Mouse (Mus musculus): ENCODE results near the gene Haghl. TPM values are rescaled to one million over a fixed set of nuclear protein-coding genes. Genes with fewer than 3 reads are reported as not detected.

Haghl gene
- 100 to 1,000 TPM in 1 of 2 experiments, 10 to 100 TPM in 1; 98.1 to 107 TPM for total RNA-seq (2021)

DNA sequence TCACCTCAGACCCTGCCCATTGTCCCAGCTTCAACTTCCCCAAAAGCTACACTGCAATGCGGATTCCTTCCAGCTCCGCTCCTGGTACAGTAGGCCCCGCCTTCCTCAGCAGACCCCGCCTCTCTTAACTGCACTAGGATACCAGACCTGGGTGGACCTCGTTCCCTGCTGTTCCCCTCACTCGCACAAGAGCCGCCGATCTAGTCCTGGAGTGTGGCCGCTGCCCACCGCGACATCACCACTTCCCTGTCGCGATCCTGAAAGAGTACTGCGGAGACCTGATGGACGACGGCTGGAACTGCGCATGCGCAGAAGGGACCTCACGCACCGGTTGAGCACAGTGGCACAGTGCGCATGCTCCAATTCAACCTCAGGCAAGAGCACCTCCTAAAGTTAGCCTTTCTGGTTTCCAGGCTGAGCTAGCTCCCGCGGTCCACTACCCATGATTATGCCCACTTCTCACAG lies at the start of gene Haghl:
Gene Haghl, minus strand, starts transcription at position 393 of the 465 bp plus-strand sequence.
- DNase-seq, result peak; percentile 94 to 95

DNA sequence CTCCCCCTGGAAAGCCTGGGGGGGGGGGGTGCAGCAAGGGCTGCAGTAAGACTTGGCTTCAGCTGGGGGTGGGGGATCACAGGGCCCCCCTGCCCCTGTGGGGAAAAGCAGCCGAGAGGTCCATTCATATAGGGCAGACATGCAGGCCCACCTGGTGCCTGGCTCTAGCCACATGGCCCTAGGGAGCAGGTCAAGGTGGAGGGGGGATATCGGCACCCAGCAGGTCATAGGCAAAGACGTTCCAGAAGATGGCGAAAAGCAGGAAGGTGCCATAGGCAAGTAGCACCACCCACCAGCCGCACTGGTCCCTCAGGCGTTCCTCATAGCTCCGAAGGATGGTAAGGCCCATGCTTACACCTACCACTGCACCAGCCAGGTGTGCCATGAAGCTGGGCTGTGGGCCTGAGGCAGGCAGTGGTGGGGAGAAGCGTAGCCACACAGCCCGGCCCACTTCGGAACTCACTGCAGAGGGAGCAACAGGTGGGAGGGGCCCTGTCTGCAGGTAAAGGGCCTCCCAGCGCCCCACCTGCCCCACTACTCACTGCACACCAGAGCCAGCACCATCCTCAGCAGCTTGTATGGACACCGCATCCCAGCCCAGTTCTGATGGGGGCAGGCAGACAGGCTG lies 49.2 kb upstream of the Haghl start:
- no peak for DNase-seq

DNA sequence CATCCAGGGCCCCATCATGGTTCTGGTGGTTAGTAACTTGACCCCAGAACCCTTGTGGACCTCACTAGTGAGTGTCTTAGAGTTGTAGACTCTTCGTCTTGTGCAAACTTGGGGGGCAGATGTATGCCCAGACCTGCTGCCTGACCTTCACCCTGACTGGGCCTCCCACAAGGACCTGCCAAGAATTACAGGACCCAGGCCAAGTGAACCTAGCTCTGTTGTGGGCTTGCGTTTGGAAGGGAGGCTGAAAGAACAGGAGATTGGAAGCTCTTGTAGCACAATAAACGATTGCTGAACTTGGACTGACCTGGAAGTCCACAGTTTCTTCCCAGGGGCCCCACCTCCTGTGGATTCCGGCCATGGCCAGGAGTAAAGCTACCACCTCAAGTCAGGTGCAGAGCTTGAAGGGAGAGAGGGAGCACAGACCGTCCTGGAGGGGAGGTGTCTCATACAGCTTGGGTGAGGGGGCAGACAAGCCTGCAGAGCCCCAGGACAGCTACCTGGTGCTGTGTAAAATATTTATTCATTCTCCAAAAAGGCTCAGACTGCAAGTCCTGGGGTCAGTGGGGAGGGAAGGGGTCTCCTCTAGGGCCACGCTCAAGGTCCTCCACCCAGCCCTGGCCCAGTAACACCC lies 48.6 kb upstream of the Haghl start:
- DNase-seq, result no peak

DNA sequence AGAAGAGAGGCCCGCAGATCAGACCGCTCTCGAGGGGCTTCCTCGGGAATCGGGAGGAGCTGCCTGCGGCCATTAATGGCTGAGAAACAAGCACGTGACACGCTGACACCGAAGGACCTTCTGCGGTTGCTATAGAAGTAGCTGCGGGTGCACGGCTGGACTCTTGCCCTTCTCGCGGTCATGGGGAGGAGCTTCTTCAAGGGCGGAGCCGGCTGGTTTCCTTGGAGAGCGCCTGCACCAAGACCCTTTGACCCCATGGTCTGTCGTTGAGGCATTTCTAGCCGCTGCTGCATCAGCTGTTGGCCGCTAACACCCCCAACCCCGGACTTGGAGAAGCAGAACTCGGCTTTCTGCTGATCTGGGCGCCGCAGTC lies 47.8 kb upstream of the Haghl start, which contains the start of gene Stub1:
Gene Stub1, minus strand, starts transcription at position 114 of the 373 bp plus-strand sequence.
- peak in 1 of 2 experiments; percentile 89 for DNase-seq

- peak; percentile 98 for DNase-seq
Measured at GRCm38 (mm10) chr17:25832436-25833290, 47.2 kb upstream of the Haghl start.

- no peak for DNase-seq
Measured at GRCm38 (mm10) chr17:25831451-25832281, 46.2 kb upstream of the Haghl start.

- DNase-seq, result no peak
Measured at GRCm38 (mm10) chr17:25830806-25831431, 45.4 kb upstream of the Haghl start.

GRCm38 (mm10) chr17:25830200-25830753 lies 44.8 kb upstream of the Haghl start:
- no peak for DNase-seq

DNA sequence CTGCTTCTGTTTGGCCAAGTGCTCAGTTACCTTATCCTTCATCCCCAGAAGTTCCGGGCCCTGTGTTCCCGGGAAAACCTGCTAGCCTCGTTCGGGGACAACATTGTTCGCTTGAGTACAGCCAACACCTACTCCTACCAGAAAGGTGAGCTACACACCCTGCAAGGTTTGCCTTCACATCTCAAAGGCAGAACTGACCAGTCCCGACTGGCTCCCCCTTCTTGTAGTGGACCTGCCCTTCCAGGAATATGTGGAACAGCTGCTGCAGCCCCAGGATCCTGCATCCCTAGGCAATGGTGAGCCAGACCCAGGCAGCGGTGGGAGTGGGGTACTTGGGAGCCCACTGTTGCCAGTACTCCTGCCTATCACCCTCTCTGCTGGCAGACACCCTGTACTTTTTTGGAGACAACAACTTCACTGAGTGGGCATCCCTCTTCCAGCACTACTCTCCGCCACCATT lies 44.1 kb upstream of the Haghl start:
- no peak for DNase-seq

DNA sequence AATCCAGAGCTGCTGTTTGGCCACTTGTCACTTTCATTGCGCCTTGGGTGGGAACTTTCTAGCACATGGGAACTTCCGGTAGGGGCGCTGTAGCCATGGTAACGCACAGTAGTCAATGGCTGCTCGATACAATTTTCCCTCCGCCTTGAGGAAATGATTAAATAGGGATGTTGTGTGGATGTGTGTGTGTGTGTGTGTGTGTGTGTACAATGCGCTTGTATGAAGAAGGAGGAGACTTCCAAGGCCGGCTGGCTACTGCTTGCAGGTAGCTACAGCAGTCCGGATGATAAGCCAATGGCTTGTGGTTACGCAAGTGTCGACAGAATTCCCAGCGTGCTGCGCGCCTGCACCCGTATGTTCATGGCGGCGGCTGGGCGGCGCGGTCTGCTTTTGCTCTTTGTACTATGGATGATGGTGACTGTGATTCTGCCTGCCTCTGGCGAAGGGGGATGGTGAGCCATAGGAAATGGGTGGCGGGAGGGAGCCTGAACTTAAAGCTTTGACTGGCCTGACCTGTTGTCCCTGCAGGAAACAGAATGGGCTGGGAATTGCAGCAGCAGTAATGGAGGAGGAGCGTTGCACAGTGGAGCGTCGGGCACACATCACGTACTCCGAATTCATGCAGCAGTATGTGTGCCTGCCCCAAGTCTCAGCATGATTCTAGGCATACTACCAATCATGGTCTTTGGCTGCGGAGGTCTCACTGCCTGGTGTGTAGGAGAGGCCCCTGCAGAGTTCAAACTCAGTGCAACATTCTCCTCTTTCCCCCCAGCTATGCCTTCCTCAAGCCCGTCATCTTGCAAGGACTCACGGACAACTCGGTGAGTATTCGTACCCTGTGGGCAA lies 43.5 kb upstream of the Haghl start, which contains the start of gene Jmjd8:
Gene Jmjd8, plus strand, starts transcription at position 156 of the 846 bp plus-strand sequence.
- peak; percentile 85 for DNase-seq

DNA sequence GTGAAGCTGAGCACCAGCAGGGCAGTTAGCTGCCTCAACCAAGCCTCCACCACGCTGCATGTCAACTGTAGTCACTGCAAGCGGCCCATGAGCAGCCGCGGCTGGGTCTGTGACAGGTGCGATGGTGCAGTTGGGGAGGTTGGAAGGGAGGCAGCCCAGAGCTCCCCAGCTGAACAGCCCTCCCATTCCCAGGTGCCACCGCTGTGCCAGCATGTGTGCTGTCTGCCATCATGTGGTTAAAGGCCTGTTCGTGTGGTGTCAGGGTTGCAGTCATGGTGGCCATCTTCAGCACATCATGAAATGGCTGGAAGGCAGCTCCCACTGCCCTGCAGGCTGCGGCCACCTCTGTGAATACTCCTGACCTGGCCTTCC lies 42.7 kb upstream of the Haghl start:
- DNase-seq, result no peak

- no peak for DNase-seq
Measured at GRCm38 (mm10) chr17:25827546-25828222, 42.2 kb upstream of the Haghl start.

GRCm38 (mm10) chr17:25827011-25827410 lies 41.5 kb upstream of the Haghl start:
- DNase-seq, result no peak

- DNase-seq, result no peak
Measured at GRCm38 (mm10) chr17:25825984-25826570, 40.6 kb upstream of the Haghl start.

DNA sequence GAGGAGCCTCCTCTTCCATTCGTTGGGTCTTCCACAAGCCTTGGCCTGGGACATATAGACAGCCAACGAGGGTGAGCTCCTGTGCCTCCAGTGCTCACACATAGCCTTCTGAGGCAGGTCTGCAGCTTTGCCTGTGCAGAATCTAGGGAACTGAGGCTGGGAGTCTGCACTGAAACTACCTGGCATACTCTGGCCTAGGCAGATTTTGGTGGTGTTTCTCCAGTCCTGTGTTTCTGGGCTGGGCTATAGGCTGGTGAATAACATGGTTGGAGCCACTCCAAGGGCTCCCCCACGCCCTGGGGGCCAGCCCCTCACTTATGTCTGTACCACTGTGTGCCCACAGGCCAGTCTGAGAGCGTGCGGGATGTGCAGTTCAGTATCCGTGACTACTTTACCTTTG lies 39.8 kb upstream of the Haghl start:
- no peak for DNase-seq

DNA sequence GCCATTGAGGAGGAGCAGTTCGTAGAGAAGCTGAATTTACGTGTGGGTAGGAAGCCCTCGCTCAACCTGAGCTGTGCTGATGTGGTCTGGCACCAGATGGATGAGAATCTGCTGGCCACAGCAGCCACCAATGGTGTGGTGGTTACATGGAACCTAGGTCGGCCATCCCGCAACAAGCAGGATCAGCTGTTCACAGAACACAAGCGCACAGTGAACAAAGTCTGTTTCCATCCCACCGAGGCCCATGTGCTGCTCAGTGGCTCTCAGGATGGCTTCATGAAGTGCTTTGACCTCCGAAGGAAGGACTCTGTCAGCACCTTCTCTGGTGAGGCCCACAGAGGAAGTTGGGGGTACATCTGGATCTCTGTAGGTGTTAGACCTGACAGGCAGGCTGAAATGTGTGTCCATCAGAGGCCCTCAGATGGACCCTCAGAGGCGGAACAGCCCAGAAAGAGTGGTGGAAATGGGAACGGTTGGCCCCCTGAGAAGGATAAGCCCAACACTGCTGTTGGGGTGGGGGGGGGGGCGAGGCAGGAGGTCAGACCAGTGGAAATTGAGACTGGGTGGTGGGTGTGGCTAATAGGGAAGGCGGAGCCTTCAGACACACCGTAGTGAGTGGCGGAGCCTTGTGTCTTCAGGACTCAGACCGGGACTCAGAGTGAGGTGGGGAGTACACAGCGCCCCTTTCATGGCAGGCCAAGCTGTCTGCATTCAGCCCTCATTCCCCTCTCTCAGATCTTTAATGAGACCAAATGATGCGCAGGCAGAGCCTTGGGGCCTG lies 39.1 kb upstream of the Haghl start:
- DNase-seq, result no peak

- peak; percentile 74 to 83 for DNase-seq
Measured at GRCm38 (mm10) chr17:25823452-25823851, 38.0 kb upstream of the Haghl start, which contains the start of gene Wdr24. Wdr24 (plus strand) TSS chr17:25823627.

All from layer of hippocampus, postnatal 36 days (tissue).